Mouse (Mus musculus): ENCODE data around the gene Rtl6. TPM values are rescaled to one million over a fixed set of nuclear protein-coding genes. Genes with fewer than 3 reads are reported as not detected.

Gene Rtl6
- polyA plus RNA-seq (2012; rRNA removed; ENCODE audit: low replicate concordance): 5.8 and 13.6 TPM in 2 replicates

GRCm38 (mm10) chr15:84557189-84557921 is at the start of gene Rtl6:
Gene Rtl6 (minus strand): TSS chr15:84557823.

Other genes with a start within 250 kb of the Rtl6 start
- 2.1 and 5.7 TPM in 2 replicates for gene Parvg, start 233.8 kb downstream of the Rtl6 start, polyA plus RNA-seq (2012; rRNA removed; ENCODE audit: low replicate concordance)
- gene Shisal1, start 110.7 kb downstream of the Rtl6 start, polyA plus RNA-seq (2012; rRNA removed; ENCODE audit: low replicate concordance): 0.27 and 10.5 TPM in 2 replicates
- 34.1 and 58.7 TPM in 2 replicates for gene Prr5, start 111.8 kb upstream of the Rtl6 start, polyA plus RNA-seq (2012; rRNA removed; ENCODE audit: low replicate concordance)
- 1.9 and 6.7 TPM in 2 replicates for gene Arhgap8, start 162.2 kb upstream of the Rtl6 start, polyA plus RNA-seq (2012; rRNA removed; ENCODE audit: low replicate concordance)

Data from subcutaneous adipose tissue, adult 2 months (tissue).